Mouse (Mus musculus): ENCODE measurements around the gene Gnat3. TPM values are rescaled to one million over a fixed set of nuclear protein-coding genes. Genes with fewer than 3 reads are reported as not detected.

Gnat3 gene
- polyA plus RNA-seq, 1 experiment, result 0.46 TPM

- Histone ChIP-seq H3K36me3 (ENCODE audit: control insufficient read depth, insufficient read depth, low read length) (no peaks in the 10 kb centered on the region), H3K27ac (ENCODE audit: control insufficient read depth, insufficient read depth, low read length) (no peak overlapping the region), H3K4me1 (replicated peaks; ENCODE audit: control insufficient read depth, insufficient read depth, low read length) (no peaks in the 10 kb centered on the region), H3K27me3 (ENCODE audit: control insufficient read depth, insufficient read depth, low read length) (no peaks in the 10 kb centered on the region), H3K4me3 (ENCODE audit: control insufficient read depth, insufficient read depth, low read length) (no peak overlapping the region)
- TF ChIP-seq POLR2A (IDR thresholded peaks at IDR 0.05; ENCODE audit: control insufficient read depth, extremely low read depth, insufficient read depth, low read length, poor library complexity), result no peak
- TF ChIP-seq CTCF (IDR thresholded peaks at IDR 0.05; ENCODE audit: borderline replicate concordance, control insufficient read depth, extremely low read depth, insufficient read depth, low read length, poor library complexity), result no peak
- no peak for DNase-seq
- WGBS, result 54% methylated on average over 4 of the region's 4 CpGs
These were observed 52.0 kb downstream of the Gnat3 start for GRCm38 (mm10) chr5:18014209-18014829.

GRCm38 (mm10) chr5:18023347-18023746 is 61.0 kb downstream of the Gnat3 start:
- no peaks in the 10 kb centered on the region for H3K36me3 ChIP-seq (ENCODE audit: control insufficient read depth, insufficient read depth, low read length)
- DNase-seq, result no peak
- TF ChIP-seq POLR2A (IDR thresholded peaks at IDR 0.05; ENCODE audit: control insufficient read depth, extremely low read depth, insufficient read depth, low read length, poor library complexity), result no peak
- no peak for TF ChIP-seq CTCF (IDR thresholded peaks at IDR 0.05; ENCODE audit: borderline replicate concordance, control insufficient read depth, extremely low read depth, insufficient read depth, low read length, poor library complexity)

GRCm38 (mm10) chr5:18027531-18027930 is 65.2 kb downstream of the Gnat3 start:
- no peak overlapping the region for H3K4me3 ChIP-seq (ENCODE audit: control insufficient read depth, insufficient read depth, low read length)
- TF ChIP-seq POLR2A (IDR thresholded peaks at IDR 0.05; ENCODE audit: control insufficient read depth, extremely low read depth, insufficient read depth, low read length, poor library complexity) (no peak), CTCF (IDR thresholded peaks at IDR 0.05; ENCODE audit: borderline replicate concordance, control insufficient read depth, extremely low read depth, insufficient read depth, low read length, poor library complexity) (no peak)
- WGBS, result 92% methylated on average over 3 of the region's 3 CpGs
- no peak for DNase-seq
- H3K27me3 ChIP-seq (ENCODE audit: control insufficient read depth, insufficient read depth, low read length), result no peaks in the 10 kb centered on the region
- no peak overlapping the region for H3K27ac ChIP-seq (ENCODE audit: control insufficient read depth, insufficient read depth, low read length)
- no peaks in the 10 kb centered on the region for H3K36me3 ChIP-seq (ENCODE audit: control insufficient read depth, insufficient read depth, low read length)
- H3K4me1 ChIP-seq (replicated peaks; ENCODE audit: control insufficient read depth, insufficient read depth, low read length), result no peaks in the 10 kb centered on the region

More at GRCm38 (mm10) chr5:18023347-18023746, 61.0 kb downstream of the Gnat3 start:
- no peaks in the 10 kb centered on the region for H3K4me1 ChIP-seq (replicated peaks; ENCODE audit: control insufficient read depth, insufficient read depth, low read length)
- no peaks in the 10 kb centered on the region for H3K27me3 ChIP-seq (ENCODE audit: control insufficient read depth, insufficient read depth, low read length)
- no peak overlapping the region for H3K4me3 ChIP-seq (ENCODE audit: control insufficient read depth, insufficient read depth, low read length)
- no peak overlapping the region for H3K27ac ChIP-seq (ENCODE audit: control insufficient read depth, insufficient read depth, low read length)

GRCm38 (mm10) chr5:18035848-18036638 is 73.7 kb downstream of the Gnat3 start:
- Histone ChIP-seq H3K4me3 (ENCODE audit: control insufficient read depth, insufficient read depth, low read length) (no peak overlapping the region), H3K4me1 (replicated peaks; ENCODE audit: control insufficient read depth, insufficient read depth, low read length) (no peaks in the 10 kb centered on the region), H3K27ac (ENCODE audit: control insufficient read depth, insufficient read depth, low read length) (no peak overlapping the region), H3K27me3 (ENCODE audit: control insufficient read depth, insufficient read depth, low read length) (no peaks in the 10 kb centered on the region), H3K36me3 (ENCODE audit: control insufficient read depth, insufficient read depth, low read length) (no peaks in the 10 kb centered on the region)
- TF ChIP-seq POLR2A (IDR thresholded peaks at IDR 0.05; ENCODE audit: control insufficient read depth, extremely low read depth, insufficient read depth, low read length, poor library complexity) (no peak), CTCF (IDR thresholded peaks at IDR 0.05; ENCODE audit: borderline replicate concordance, control insufficient read depth, extremely low read depth, insufficient read depth, low read length, poor library complexity) (no peak)
- no peak for DNase-seq
- WGBS, result 64% methylated on average over 14 of the region's 14 CpGs

- no peaks in the 10 kb centered on the region for H3K36me3 ChIP-seq (ENCODE audit: control insufficient read depth, insufficient read depth, low read length)
- 7% methylated on average over 2 of the region's 2 CpGs for WGBS
- no peaks in the 10 kb centered on the region for H3K4me1 ChIP-seq (replicated peaks; ENCODE audit: control insufficient read depth, insufficient read depth, low read length)
- DNase-seq, result peak; percentile 4
- TF ChIP-seq CTCF (IDR thresholded peaks at IDR 0.05; ENCODE audit: borderline replicate concordance, control insufficient read depth, extremely low read depth, insufficient read depth, low read length, poor library complexity), result no peak
- TF ChIP-seq POLR2A (IDR thresholded peaks at IDR 0.05; ENCODE audit: control insufficient read depth, extremely low read depth, insufficient read depth, low read length, poor library complexity), result no peak
- H3K4me3 ChIP-seq (ENCODE audit: control insufficient read depth, insufficient read depth, low read length), result no peak overlapping the region
- no peak overlapping the region for H3K27ac ChIP-seq (ENCODE audit: control insufficient read depth, insufficient read depth, low read length)
- no peaks in the 10 kb centered on the region for H3K27me3 ChIP-seq (ENCODE audit: control insufficient read depth, insufficient read depth, low read length)
These were observed 80.7 kb downstream of the Gnat3 start for GRCm38 (mm10) chr5:18043022-18043421.

- no peak for TF ChIP-seq POLR2A (IDR thresholded peaks at IDR 0.05; ENCODE audit: control insufficient read depth, extremely low read depth, insufficient read depth, low read length, poor library complexity)
- TF ChIP-seq CTCF (IDR thresholded peaks at IDR 0.05; ENCODE audit: borderline replicate concordance, control insufficient read depth, extremely low read depth, insufficient read depth, low read length, poor library complexity), result no peak
- H3K27me3 ChIP-seq (ENCODE audit: control insufficient read depth, insufficient read depth, low read length), result no peaks in the 10 kb centered on the region
- no peaks in the 10 kb centered on the region for H3K36me3 ChIP-seq (ENCODE audit: control insufficient read depth, insufficient read depth, low read length)
- H3K4me3 ChIP-seq (ENCODE audit: control insufficient read depth, insufficient read depth, low read length), result no peak overlapping the region
- DNase-seq, result no peak
- 92% methylated on average over 1 of the region's 1 CpGs for WGBS
- no peak overlapping the region for H3K27ac ChIP-seq (ENCODE audit: control insufficient read depth, insufficient read depth, low read length)
- no peaks in the 10 kb centered on the region for H3K4me1 ChIP-seq (replicated peaks; ENCODE audit: control insufficient read depth, insufficient read depth, low read length)
These were observed 86.5 kb downstream of the Gnat3 start for GRCm38 (mm10) chr5:18048841-18049240.
